Mouse (Mus musculus) neural tube, embryonic 14.5 days (tissue): ENCODE data around the gene Tomm6. TPM values are rescaled to one million over a fixed set of nuclear protein-coding genes. Genes with fewer than 3 reads are reported as not detected.

Experiments used
- ATAC-seq: fragments of 200-750 bp; cut with Nextera tagmentation; 2 replicates; pipeline ENCODE4 v1.8.0; 2017; ENCODE audit warnings: low read depth, mild to moderate bottlenecking, moderate TSS enrichment, moderate library complexity
- H3K27ac ChIP-seq: fragments of 300-500 bp; sonication (generic); 2 replicates; pipeline ENCODE4 v1.5.1; 2014; ENCODE audit warnings: low read depth, mild to moderate bottlenecking, control low read depth, low read length, moderate library complexity, mixed read lengths
- H3K27me3 ChIP-seq: fragments of 300-500 bp; sonication (generic); 2 replicates; pipeline ENCODE4 v1.6.1; 2014; ENCODE audit warnings: low read length; ENCODE audit not compliant: control insufficient read depth, insufficient read depth
- H3K36me3 ChIP-seq: fragments of 300-500 bp; sonication (generic); 2 replicates; pipeline ENCODE4 v1.6.1; 2014; ENCODE audit warnings: low read length, mixed read lengths; ENCODE audit not compliant: control insufficient read depth, insufficient read depth
- H3K4me1 ChIP-seq: fragments of 300-500 bp; sonication (generic); 2 replicates; pipeline ENCODE4 v1.6.1; 2014; ENCODE audit warnings: low read length; ENCODE audit not compliant: control insufficient read depth, insufficient read depth
- H3K4me2 ChIP-seq: fragments of 300-500 bp; sonication (generic); 2 replicates; pipeline ENCODE4 v1.6.1; 2014; ENCODE audit warnings: mild to moderate bottlenecking, low read depth, low read length, control low read depth
- H3K4me3 ChIP-seq: fragments of 300-500 bp; sonication (generic); 2 replicates; pipeline ENCODE4 v1.5.1; 2014; ENCODE audit warnings: low read depth, low read length, control low read depth, mixed read lengths
- H3K9ac ChIP-seq: fragments of 300-500 bp; sonication (generic); replicated peaks from 2 replicates; pipeline ENCODE4 v1.6.1; 2014; ENCODE audit warnings: low read depth, mild to moderate bottlenecking, control low read depth, low read length, mixed read lengths
- H3K9me3 ChIP-seq: fragments of 300-500 bp; sonication (generic); 2 replicates; pipeline ENCODE4 v1.6.1; 2016; ENCODE audit warnings: low read length; ENCODE audit not compliant: control insufficient read depth
- WGBS: fragments of 180-500 bp; shearing (Covaris S2); extraction: QIAGEN DNeasy Blood & Tissue Kit; methylation state at CpG from one replicate; pipeline ENCODE4 v1.1.7; 2014; 5-methylcytosine and 5-hydroxymethylcytosine counted together
- polyA plus RNA-seq: library from polyadenylated mRNA; unstranded; fragments of >200 nt; fragmentation: Nextera tagmentation; extraction: Ambion mirVana; gene quantifications from 2 replicates; pipeline ENCODE4 v1.2.1, GENCODE M21; 2014

Gene Tomm6
- polyA plus RNA-seq = 296 and 305 TPM in 2 replicates

GRCm38 (mm10) chr17:47688344-47688607 is at the start of gene Tomm6:
TSS of gene Tomm6 (minus strand) at chr17:47688386.
- Histone ChIP-seq H3K4me3 (peak within 1 kb of the TSS; percentile 70), H3K9ac (peak within 1 kb of the TSS; percentile 78), H3K27ac (peak within 1 kb of the TSS; percentile 87), H3K4me2 (peak within 1 kb of the TSS; percentile 90), H3K9me3 (no peaks in the 10 kb centered on the region), H3K4me1 (peaks cover 8% of the 10 kb centered on the region), H3K27me3 (no peaks in the 10 kb centered on the region), H3K36me3 (peaks cover 3% of the 10 kb centered on the region; the same call in 1 of the 2 replicates)
- 0% methylated on average over 9 of the region's 9 CpGs for WGBS
- ATAC-seq = no peak

- no peak overlapping the region for H3K27ac ChIP-seq
Observed at GRCm38 (mm10) chr17:47737271-47738065, 49.3 kb upstream of the Tomm6 start.

DNA sequence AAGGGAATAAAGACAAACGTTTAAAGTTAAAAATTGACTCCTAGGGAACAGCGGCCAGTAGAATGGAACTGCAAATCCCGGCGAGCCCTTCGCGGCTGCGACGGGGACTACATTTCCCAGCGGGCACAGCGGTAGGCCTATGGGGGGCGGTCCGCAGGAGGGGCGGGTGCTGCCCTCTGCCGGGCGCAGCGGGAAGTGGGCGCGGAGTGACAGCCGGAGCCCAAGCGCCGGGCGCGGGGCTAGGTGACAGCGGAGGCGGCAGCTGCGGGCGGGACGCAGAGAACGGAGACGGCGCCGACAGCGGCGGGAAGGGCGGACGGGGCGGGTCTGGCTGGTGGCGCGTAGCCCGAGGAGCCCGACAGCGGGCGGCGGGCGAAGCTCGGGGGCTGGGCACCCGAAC is 48.7 kb upstream of the Tomm6 start, which contains the start of gene Tfeb:
Gene Tfeb (plus strand): TSS at position 175 of the 400 bp plus-strand sequence.
- Histone ChIP-seq H3K36me3 (no peaks in the 10 kb centered on the region), H3K27ac (no peak within 1 kb of the TSS), H3K9me3 (no peaks in the 10 kb centered on the region), H3K4me3 (peak within 1 kb of the TSS; percentile 44), H3K4me2 (peak within 1 kb of the TSS; percentile 89), H3K27me3 (peaks cover 15% of the 10 kb centered on the region; the same call in 1 of the 2 replicates), H3K9ac (peak within 1 kb of the TSS; percentile 53), H3K4me1 (peaks cover 14% of the 10 kb centered on the region; the same call in 1 of the 2 replicates)
- under 1% methylated on average over 41 of the region's 47 CpGs for WGBS
- ATAC-seq = peak; percentile 81

More at GRCm38 (mm10) chr17:47737271-47738065, 49.3 kb upstream of the Tomm6 start:
- Histone ChIP-seq H3K4me1 (peaks cover 14% of the 10 kb centered on the region; the same call in 1 of the 2 replicates), H3K9me3 (no peaks in the 10 kb centered on the region), H3K27me3 (peaks cover 15% of the 10 kb centered on the region; the same call in 1 of the 2 replicates), H3K4me2 (peak overlapping the region; percentile 89), H3K36me3 (no peaks in the 10 kb centered on the region), H3K4me3 (peak overlapping the region; percentile 44), H3K9ac (peak overlapping the region; percentile 53)
- peak; percentile 74 for ATAC-seq
- 1% methylated on average over 39 of the region's 60 CpGs for WGBS

GRCm38 (mm10) chr17:47735553-47736100 is 47.4 kb upstream of the Tomm6 start:
- H3K4me1 ChIP-seq = peaks cover 14% of the 10 kb centered on the region; the same call in 1 of the 2 replicates
- no peaks in the 10 kb centered on the region for H3K9me3 ChIP-seq
- no peak for ATAC-seq
- H3K27me3 ChIP-seq = peaks cover 15% of the 10 kb centered on the region; the same call in 1 of the 2 replicates
- no peak overlapping the region for H3K4me2 ChIP-seq
- H3K27ac ChIP-seq = no peak overlapping the region
- H3K9ac ChIP-seq = no peak overlapping the region
- 70% methylated on average over 14 of the region's 14 CpGs for WGBS
- H3K36me3 ChIP-seq = no peaks in the 10 kb centered on the region
- no peak overlapping the region for H3K4me3 ChIP-seq

DNA sequence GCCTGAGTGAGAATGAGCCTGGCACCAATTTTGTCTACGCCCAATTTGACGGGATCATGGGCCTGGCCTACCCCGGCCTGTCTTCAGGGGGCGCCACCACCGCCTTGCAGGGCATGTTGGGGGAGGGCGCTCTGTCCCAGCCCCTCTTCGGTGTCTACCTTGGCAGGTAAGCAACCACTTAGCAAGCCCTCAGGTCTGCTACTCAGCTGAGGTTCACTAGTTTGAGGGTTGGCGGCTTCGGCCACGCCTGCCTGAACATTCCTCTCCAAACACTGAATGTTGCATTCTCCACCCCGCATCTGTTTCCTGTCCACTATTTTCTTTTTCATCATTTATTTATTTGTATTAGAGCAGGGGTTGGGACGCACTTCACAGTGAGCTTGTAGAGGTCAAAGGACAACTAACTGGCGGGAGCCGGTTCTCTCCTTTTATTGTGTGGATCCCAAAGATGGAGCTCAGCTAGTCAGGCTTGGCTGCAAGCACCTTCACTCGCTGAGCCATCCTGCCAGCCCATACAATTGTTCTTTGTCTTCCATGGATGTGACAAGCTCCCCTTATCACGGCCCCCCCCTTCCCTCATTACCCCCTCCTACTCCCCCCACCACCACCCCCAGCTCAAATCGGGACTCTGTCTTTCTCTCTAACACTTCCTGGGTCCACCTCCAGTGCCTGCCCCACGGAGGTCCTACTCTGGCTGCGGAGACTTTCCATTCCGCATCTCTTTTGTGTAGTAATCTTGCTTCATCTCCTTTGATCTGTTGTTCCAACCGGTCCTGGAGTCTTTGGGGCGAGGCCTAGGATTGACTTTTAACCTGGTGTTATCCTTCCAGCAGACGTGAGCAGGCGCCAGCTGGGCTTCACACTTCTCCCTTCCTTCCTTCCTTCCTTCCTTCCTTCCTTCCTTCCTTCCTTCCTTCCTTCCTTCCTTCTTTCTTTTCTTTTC is 42.7 kb upstream of the Tomm6 start:
- WGBS = 57% methylated on average over 24 of the region's 24 CpGs

GRCm38 (mm10) chr17:47726566-47726965 is 38.4 kb upstream of the Tomm6 start, which contains the start of gene Pgc:
TSS of gene Pgc (plus strand) at chr17:47726842.
- Histone ChIP-seq H3K4me3 (no peak within 1 kb of the TSS), H3K27me3 (no peaks in the 10 kb centered on the region), H3K27ac (no peak within 1 kb of the TSS), H3K36me3 (no peaks in the 10 kb centered on the region), H3K9ac (no peak within 1 kb of the TSS), H3K9me3 (no peaks in the 10 kb centered on the region), H3K4me2 (no peak within 1 kb of the TSS), H3K4me1 (no peaks in the 10 kb centered on the region)
- 77% methylated on average over 11 of the region's 11 CpGs for WGBS
- no peak for ATAC-seq

More for the DNA sequence above, 42.7 kb upstream of the Tomm6 start:
- Histone ChIP-seq H3K4me3 (no peak overlapping the region), H3K4me2 (no peak overlapping the region), H3K36me3 (no peaks in the 10 kb centered on the region), H3K27me3 (no peaks in the 10 kb centered on the region), H3K4me1 (no peaks in the 10 kb centered on the region), H3K9ac (no peak overlapping the region), H3K27ac (no peak overlapping the region), H3K9me3 (no peaks in the 10 kb centered on the region)
- no peak for ATAC-seq

DNA sequence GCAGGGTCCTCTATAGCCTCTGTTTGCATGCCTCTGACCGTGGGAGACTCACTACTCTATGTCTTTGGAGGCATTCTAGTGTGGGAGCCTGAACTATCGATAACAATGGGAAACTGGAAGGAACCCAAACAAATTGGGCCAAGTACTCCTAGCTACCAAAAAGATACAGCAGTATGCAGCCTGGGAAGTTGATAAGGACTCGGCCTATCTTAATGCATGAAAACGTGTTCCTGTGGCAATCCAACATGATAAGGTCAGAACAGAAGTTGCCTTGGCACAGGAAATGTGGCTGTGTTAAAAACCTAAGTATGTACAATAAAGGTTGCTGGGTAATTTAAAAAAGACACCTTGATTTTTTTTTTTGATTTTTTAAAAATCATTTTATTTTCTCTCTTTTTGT is 33.0 kb upstream of the Tomm6 start:
- H3K4me1 ChIP-seq = no peaks in the 10 kb centered on the region
- no peaks in the 10 kb centered on the region for H3K27me3 ChIP-seq
- H3K4me2 ChIP-seq = no peak overlapping the region
- H3K4me3 ChIP-seq = no peak overlapping the region
- H3K36me3 ChIP-seq = no peaks in the 10 kb centered on the region
- H3K9ac ChIP-seq = no peak overlapping the region
- no peak for ATAC-seq
- WGBS = 88% methylated on average over 4 of the region's 4 CpGs
- no peaks in the 10 kb centered on the region for H3K9me3 ChIP-seq
- H3K27ac ChIP-seq = no peak overlapping the region

DNA sequence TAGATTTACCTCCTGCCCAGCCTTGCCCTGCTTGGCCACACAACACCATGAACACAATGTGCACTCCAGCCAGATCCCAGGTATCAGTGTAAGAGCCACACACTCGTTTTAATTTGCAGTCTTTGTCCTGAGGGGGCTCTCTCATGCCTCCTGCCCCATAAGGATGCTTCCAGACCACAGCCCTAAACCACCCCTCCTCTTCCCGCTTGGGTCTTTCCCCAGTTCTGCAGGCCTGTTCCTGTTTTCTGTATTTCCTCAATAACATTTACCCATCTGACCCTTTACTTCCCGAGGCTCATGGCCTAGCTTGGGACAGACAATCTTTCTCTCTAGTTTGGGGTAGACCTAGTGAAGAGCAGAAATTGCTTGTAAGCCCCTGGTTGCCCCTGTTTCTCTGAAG is 26.9 kb upstream of the Tomm6 start:
- Histone ChIP-seq H3K9ac (no peak overlapping the region), H3K4me2 (no peak overlapping the region), H3K27me3 (no peaks in the 10 kb centered on the region), H3K27ac (no peak overlapping the region), H3K4me3 (no peak overlapping the region), H3K4me1 (no peaks in the 10 kb centered on the region), H3K36me3 (no peaks in the 10 kb centered on the region), H3K9me3 (no peaks in the 10 kb centered on the region)
- ATAC-seq = no peak
- 70% methylated on average over 3 of the region's 3 CpGs for WGBS
